Mouse (Mus musculus): ENCODE data around the gene Scn9a.

DNA sequence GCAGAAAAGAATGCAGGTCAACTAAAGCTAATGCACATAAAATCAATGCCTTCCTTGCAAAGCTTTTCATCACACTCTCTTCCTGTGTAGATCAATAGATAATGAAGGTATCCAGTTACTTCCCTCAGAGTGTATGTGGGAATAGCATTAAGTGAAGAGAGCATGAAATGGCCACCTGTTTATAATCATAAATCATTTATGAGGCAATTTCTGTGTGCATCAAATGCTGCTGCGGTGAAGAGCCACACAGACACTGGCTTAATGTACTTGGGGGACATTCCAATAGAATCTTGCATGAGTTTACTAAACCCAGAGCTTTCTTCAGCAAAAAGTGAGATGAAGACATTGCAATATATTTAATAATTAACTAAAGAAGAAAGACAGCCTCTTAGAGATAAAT lies 27.2 kb upstream of the Scn9a start:
- no peak for TF ChIP-seq HCFC1 (IDR thresholded peaks at IDR 0.05; ENCODE audit: borderline replicate concordance, insufficient read depth, low read length)
- no peak for TF ChIP-seq MAFK (IDR thresholded peaks at IDR 0.05; ENCODE audit: insufficient read depth, low read depth, low read length)
- no peak for TF ChIP-seq ZNF384 (IDR thresholded peaks at IDR 0.05; ENCODE audit: low read depth, low read length)

Data from ES-E14 (cell line).